Mouse (Mus musculus): ENCODE results near the gene Fam13a.

DNA sequence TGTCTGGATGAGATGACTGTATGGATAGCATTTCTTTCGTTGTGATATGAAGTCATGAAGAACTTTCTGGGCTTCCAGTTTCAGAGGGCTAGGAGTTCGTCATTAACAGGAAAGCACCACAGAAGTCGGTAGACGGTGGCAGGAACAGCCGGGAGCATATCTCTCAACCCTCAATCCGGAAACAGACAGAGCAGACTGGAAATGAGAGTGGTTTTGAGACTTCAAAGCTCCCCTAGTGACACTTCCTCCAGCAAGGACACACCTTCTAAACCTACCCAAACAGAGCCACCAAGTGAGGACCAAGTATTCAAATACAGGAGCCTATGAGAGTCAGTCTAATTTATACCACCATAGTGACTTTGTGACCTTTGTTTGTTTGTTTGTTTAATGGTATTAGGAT lies 131.0 kb downstream of the Fam13a start:
- TF ChIP-seq CTCF (IDR thresholded peaks at IDR 0.05; ENCODE audit: low read depth), result no peak
- TF ChIP-seq EP300 (optimal IDR thresholded peaks at IDR 0.05), result no peak

All from stomach, postnatal 0 days (tissue).